Mouse (Mus musculus) liver, embryonic 16.5 days (tissue): ENCODE results near the gene Cenpb. TPM values are rescaled to one million over a fixed set of nuclear protein-coding genes. Genes with fewer than 3 reads are reported as not detected.
A peak's percentile ranks its signal among the peaks of the same experiment; 100 is the strongest.

ENCODE experiments used
- ATAC-seq: fragments of 200-750 bp; cut with Nextera tagmentation; 2 replicates; pipeline ENCODE4 v1.8.0; 2017; ENCODE audit warnings: low read depth, mild to moderate bottlenecking, moderate number of reproducible peaks, moderate library complexity
- H3K27ac ChIP-seq: fragments of 300-500 bp; sonication (generic); 2 replicates; pipeline ENCODE4 v1.5.1; 2014; ENCODE audit warnings: mild to moderate bottlenecking, low read length
- H3K27me3 ChIP-seq: fragments of 300-500 bp; sonication (generic); 2 replicates; pipeline ENCODE4 v1.6.1; 2014; ENCODE audit warnings: low read depth, low read length, mixed read lengths; ENCODE audit not compliant: control insufficient read depth, insufficient read depth
- H3K36me3 ChIP-seq: fragments of 300-500 bp; sonication (generic); 2 replicates; pipeline ENCODE4 v1.6.1; 2014; ENCODE audit warnings: mild to moderate bottlenecking; ENCODE audit not compliant: control insufficient read depth, insufficient read depth
- H3K4me1 ChIP-seq: fragments of 300-500 bp; sonication (generic); 2 replicates; pipeline ENCODE4 v1.6.1; 2014; ENCODE audit warnings: low read depth, low read length, mixed read lengths; ENCODE audit not compliant: control insufficient read depth
- H3K4me2 ChIP-seq: fragments of 300-500 bp; sonication (generic); 2 replicates; pipeline ENCODE4 v1.6.1; 2014; ENCODE audit warnings: low read depth, low read length, mixed read lengths
- H3K4me3 ChIP-seq: fragments of 300-500 bp; sonication (generic); 2 replicates; pipeline ENCODE4 v1.5.1; 2014; ENCODE audit warnings: low read depth, mild to moderate bottlenecking, low read length
- H3K9ac ChIP-seq: fragments of 300-500 bp; sonication (generic); 2 replicates; pipeline ENCODE4 v1.6.1; 2014; ENCODE audit warnings: low read depth, low read length
- H3K9me3 ChIP-seq: fragments of 300-500 bp; sonication (generic); replicated peaks from 2 replicates; pipeline ENCODE4 v1.6.1; 2016; ENCODE audit warnings: low read length; ENCODE audit not compliant: control insufficient read depth
- WGBS: fragments of 180-500 bp; shearing (Covaris S2); extraction: QIAGEN DNeasy Blood & Tissue Kit; methylation state at CpG from one replicate; pipeline ENCODE4 v1.1.7; 2014; ENCODE audit not compliant: insufficient replicate concordance; 5-methylcytosine and 5-hydroxymethylcytosine counted together
- polyA plus RNA-seq: library from polyadenylated mRNA; unstranded; fragments of >200 nt; fragmentation: Nextera tagmentation; extraction: Ambion mirVana; gene quantifications from 2 replicates; pipeline ENCODE4 v1.2.1, GENCODE M21; 2015

Gene Cenpb
- polyA plus RNA-seq, 1 experiment from 2014 or later, result 3.0 TPM

GRCm38 (mm10) chr2:131139886-131140532 lies 39.9 kb downstream of the Cenpb start:
- ATAC-seq, result no peak
- peaks cover 9% of the 10 kb centered on the region for H3K36me3 ChIP-seq
- no peak overlapping the region for H3K4me3 ChIP-seq
- H3K4me2 ChIP-seq, result no peak overlapping the region
- WGBS, result 64% methylated on average over 5 of the region's 5 CpGs
- H3K9me3 ChIP-seq, result no peaks in the 10 kb centered on the region
- H3K9ac ChIP-seq, result 0 out of 2 replicates have a peak overlapping the region, but pooled peaks have one; percentile 6
- peaks cover 35% of the 10 kb centered on the region for H3K4me1 ChIP-seq
- no peaks in the 10 kb centered on the region for H3K27me3 ChIP-seq
- H3K27ac ChIP-seq, result peak overlapping the region; percentile 41; the same call in 1 of the 2 replicates

- no peaks in the 10 kb centered on the region for H3K9me3 ChIP-seq
- H3K9ac ChIP-seq, result no peak overlapping the region
- WGBS, result 75% methylated on average over 5 of the region's 5 CpGs
- H3K27me3 ChIP-seq, result no peaks in the 10 kb centered on the region
- H3K4me2 ChIP-seq, result no peak overlapping the region
- peaks cover 42% of the 10 kb centered on the region for H3K4me1 ChIP-seq
- no peak for ATAC-seq
- peaks cover 4% of the 10 kb centered on the region for H3K36me3 ChIP-seq
- H3K4me3 ChIP-seq, result no peak overlapping the region
- no peak overlapping the region for H3K27ac ChIP-seq
Measured at GRCm38 (mm10) chr2:131139287-131139686, 40.6 kb downstream of the Cenpb start.

- peaks cover 46% of the 10 kb centered on the region for H3K4me1 ChIP-seq
- H3K27ac ChIP-seq, result no peak overlapping the region
- no peak overlapping the region for H3K9ac ChIP-seq
- H3K4me3 ChIP-seq, result no peak overlapping the region
- H3K9me3 ChIP-seq, result no peaks in the 10 kb centered on the region
- peaks cover 4% of the 10 kb centered on the region for H3K36me3 ChIP-seq
- no peaks in the 10 kb centered on the region for H3K27me3 ChIP-seq
- 89% methylated on average over 7 of the region's 7 CpGs for WGBS
- ATAC-seq, result no peak
- H3K4me2 ChIP-seq, result no peak overlapping the region
Measured at GRCm38 (mm10) chr2:131138760-131139159, 41.1 kb downstream of the Cenpb start.

GRCm38 (mm10) chr2:131138296-131138695 lies 41.6 kb downstream of the Cenpb start:
- peaks cover 46% of the 10 kb centered on the region for H3K4me1 ChIP-seq
- no peak overlapping the region for H3K4me2 ChIP-seq
- H3K4me3 ChIP-seq, result no peak overlapping the region
- H3K9me3 ChIP-seq, result no peaks in the 10 kb centered on the region
- ATAC-seq, result no peak
- no peaks in the 10 kb centered on the region for H3K27me3 ChIP-seq
- 0 out of 2 replicates have a peak, but pooled peaks cover under 1% of the 10 kb centered on the region for H3K36me3 ChIP-seq
- 76% methylated on average over 4 of the region's 4 CpGs for WGBS
- no peak overlapping the region for H3K9ac ChIP-seq
- H3K27ac ChIP-seq, result no peak overlapping the region

GRCm38 (mm10) chr2:131135521-131136139 lies 44.2 kb downstream of the Cenpb start:
- no peaks in the 10 kb centered on the region for H3K9me3 ChIP-seq
- H3K4me1 ChIP-seq, result peaks cover 51% of the 10 kb centered on the region
- 20% methylated on average over 11 of the region's 11 CpGs for WGBS
- H3K27ac ChIP-seq, result peak overlapping the region; percentile 98
- no peaks in the 10 kb centered on the region for H3K27me3 ChIP-seq
- H3K9ac ChIP-seq, result peak overlapping the region; percentile 66
- peak; percentile 100 for ATAC-seq
- H3K4me2 ChIP-seq, result peak overlapping the region; percentile 62
- peak overlapping the region; percentile 21 for H3K4me3 ChIP-seq
- H3K36me3 ChIP-seq, result no peaks in the 10 kb centered on the region

- WGBS, result 74% methylated on average over 8 of the region's 8 CpGs
- peak overlapping the region; percentile 50; the same call in 1 of the 2 replicates for H3K4me2 ChIP-seq
- peaks cover 52% of the 10 kb centered on the region for H3K4me1 ChIP-seq
- no peak overlapping the region for H3K4me3 ChIP-seq
- no peaks in the 10 kb centered on the region for H3K9me3 ChIP-seq
- no peaks in the 10 kb centered on the region for H3K36me3 ChIP-seq
- H3K27ac ChIP-seq, result peak overlapping the region; percentile 98
- ATAC-seq, result no peak
- peak overlapping the region; percentile 66 for H3K9ac ChIP-seq
- no peaks in the 10 kb centered on the region for H3K27me3 ChIP-seq
Measured at GRCm38 (mm10) chr2:131134826-131135400, 45.0 kb downstream of the Cenpb start.

GRCm38 (mm10) chr2:131134381-131134780 lies 45.5 kb downstream of the Cenpb start:
- Histone ChIP-seq H3K9ac (peak overlapping the region; percentile 17; the same call in 1 of the 2 replicates), H3K4me1 (peaks cover 55% of the 10 kb centered on the region)

GRCm38 (mm10) chr2:131132930-131133547 lies 46.8 kb downstream of the Cenpb start, which contains the start of gene Gm11037:
Gene Gm11037, plus strand, starts transcription at chr2:131133497.
- Histone ChIP-seq H3K9me3 (no peaks in the 10 kb centered on the region), H3K9ac (peak within 1 kb of the TSS; percentile 17; the same call in 1 of the 2 replicates), H3K4me2 (no peak within 1 kb of the TSS), H3K27ac (peak within 1 kb of the TSS; percentile 98; the same call in 1 of the 2 replicates), H3K27me3 (no peaks in the 10 kb centered on the region), H3K4me1 (peaks cover 68% of the 10 kb centered on the region), H3K4me3 (no peak within 1 kb of the TSS), H3K36me3 (no peaks in the 10 kb centered on the region)
- no peak for ATAC-seq
- 81% methylated on average over 9 of the region's 9 CpGs for WGBS

More at GRCm38 (mm10) chr2:131134381-131134780, 45.5 kb downstream of the Cenpb start:
- H3K9me3 ChIP-seq, result no peaks in the 10 kb centered on the region
- no peaks in the 10 kb centered on the region for H3K36me3 ChIP-seq
- no peaks in the 10 kb centered on the region for H3K27me3 ChIP-seq
- H3K27ac ChIP-seq, result peak overlapping the region; percentile 98
- WGBS, result 17% methylated on average over 1 of the region's 1 CpGs
- no peak overlapping the region for H3K4me3 ChIP-seq
- H3K4me2 ChIP-seq, result no peak overlapping the region
- no peak for ATAC-seq
